Mouse (Mus musculus) megakaryocyte-erythroid progenitor cell, adult 5-6 weeks (primary cell): Measurements from ENCODE around the gene Cyp27b1. TPM values are rescaled to one million over a fixed set of nuclear protein-coding genes. Genes with fewer than 3 reads are reported as not detected.
"Not testable (repeated sequence)": the region's sequence is repeated elsewhere in the genome, so short reads cannot be mapped to it uniquely, and the experiment has no call there.

Source experiments
- ATAC-seq: replicated peaks from 2 replicates; pipeline ENCODE4 v1.8.0; 2016; ENCODE audit warnings: mild to moderate bottlenecking, inconsistent platforms; ENCODE audit not compliant: severe bottlenecking, poor library complexity, low FRiP score, low TSS enrichment
- total RNA-seq, 2 experiments: library from RNA; stranded (forward) in 1 of 2; stranded (reverse) in 1 of 2; fragments of 200-1000, 215-1000 nt in 1 of 2; fragments of >200 nt in 1 of 2; fragmentation: Nextera tagmentation in 1 of 2; gene quantifications; 2 replicates each; pipeline ENCODE4 v1.2.3; 2014 to 2017

Gene Cyp27b1
- total RNA-seq, 2 experiments from 2014 or later: not detected

DNA sequence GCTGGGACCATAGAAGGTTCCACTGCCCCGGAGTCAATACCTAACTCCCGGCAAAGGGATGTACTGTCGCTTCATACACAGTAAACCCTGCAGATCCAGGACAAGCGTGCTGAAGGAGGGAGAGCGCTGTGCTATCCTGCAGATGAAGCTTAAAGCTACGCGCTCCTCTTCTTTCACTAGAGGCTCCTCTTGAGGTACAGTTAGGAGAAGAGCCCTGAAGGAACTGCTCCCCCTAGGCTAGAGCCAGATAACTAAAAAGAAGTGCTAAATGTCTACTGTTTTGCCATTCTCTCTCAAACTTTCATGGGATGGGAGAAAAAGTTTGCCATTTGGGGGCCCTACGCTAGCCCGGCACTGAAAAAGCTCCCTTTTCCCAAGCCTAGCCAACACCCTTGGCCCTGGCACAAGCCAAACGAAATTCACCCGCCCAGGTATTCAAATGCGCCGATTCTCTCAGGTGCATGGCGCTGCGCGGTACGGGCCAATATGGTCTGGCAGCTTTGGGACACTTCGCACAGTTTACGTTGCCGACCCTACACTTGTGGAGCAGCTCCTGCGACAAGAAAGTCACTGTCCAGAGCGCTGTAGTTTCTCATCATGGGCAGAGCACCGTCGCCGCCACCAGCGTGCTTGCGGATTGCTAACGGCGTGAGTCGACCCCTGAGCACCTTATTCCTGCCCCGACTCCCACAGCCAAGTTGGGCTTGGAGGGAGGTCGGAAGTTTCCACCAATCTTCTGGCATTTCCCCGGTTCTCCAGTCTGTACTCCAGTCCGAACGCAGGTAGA lies 751 bp downstream of the Cyp27b1 start:
- ATAC-seq: peak; percentile 21; the same call in 1 of the 2 replicates

DNA sequence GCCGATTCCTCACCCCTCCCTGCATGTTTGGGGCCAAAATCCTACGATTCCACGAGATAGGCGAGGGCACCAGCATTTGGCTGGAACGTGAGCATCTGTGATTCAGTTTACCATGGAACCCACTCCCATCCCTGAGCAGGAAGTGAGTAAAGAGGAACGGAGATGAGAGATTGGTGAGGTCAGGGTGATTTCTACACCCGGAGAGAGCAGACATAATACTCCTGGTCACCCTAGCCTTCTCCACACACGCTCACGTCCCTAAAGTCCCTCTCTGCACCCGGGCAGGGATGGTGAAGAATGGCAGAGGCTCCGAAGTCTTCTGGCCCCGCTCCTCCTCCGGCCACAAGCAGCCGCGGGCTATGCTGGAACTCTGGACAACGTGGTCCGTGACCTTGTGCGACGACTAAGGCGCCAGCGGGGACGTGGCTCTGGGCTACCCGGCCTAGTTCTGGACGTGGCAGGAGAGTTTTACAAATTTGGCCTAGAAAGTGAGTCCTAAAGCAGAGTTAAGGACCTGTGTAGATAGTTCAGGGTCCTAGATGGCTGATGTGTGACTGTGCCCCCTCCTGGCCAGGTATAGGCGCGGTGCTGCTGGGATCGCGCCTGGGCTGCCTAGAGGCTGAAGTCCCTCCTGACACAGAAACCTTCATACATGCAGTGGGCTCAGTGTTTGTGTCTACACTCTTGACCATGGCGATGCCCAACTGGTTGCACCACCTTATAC lies 1.5 kb downstream of the Cyp27b1 start:
- peak; percentile 20; the same call in 1 of the 2 replicates for ATAC-seq

GRCm38 (mm10) chr10:127050119-127050474 lies 2.0 kb downstream of the Cyp27b1 start:
- ATAC-seq: no peak

DNA sequence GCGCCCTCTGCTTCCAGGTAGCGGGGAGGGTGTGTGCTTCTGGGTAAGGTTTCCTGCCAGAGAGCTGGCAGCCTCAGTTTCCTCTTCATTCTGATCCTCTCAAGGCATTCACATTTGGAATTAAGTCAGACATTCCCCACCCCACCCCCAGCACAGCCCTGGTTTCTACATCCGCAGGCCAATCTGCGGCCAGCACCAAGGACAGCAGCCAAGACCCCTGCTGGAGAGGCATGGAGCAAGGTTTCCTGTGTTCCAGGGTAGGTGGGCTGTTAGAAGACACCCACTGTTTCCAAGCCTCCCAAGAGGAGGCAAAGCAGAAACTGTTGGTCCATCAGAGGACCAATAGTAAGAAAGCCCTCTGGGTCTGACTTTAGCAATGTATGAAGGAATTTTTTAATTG lies 6.6 kb downstream of the Cyp27b1 start:
- ATAC-seq: no peak

DNA sequence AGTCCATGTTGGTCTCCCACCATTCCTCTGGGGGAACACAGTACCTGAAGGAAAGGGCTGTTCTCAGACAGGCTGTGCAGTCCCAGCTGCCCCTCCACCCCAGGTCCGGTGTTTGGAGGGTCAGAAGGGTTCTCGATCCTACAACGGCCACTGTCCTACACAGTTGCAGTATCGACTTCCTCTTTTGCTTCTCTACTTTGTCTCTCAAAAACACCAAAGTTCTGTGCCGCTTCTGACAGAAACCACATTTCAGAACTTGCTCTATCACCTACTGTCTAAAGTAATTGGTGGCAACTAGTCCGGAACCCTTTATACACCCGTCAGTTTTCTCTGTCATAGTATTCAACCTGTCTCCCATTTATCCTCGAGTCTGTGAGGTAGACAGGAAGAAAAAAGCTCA lies 7.4 kb downstream of the Cyp27b1 start:
- ATAC-seq: no peak

DNA sequence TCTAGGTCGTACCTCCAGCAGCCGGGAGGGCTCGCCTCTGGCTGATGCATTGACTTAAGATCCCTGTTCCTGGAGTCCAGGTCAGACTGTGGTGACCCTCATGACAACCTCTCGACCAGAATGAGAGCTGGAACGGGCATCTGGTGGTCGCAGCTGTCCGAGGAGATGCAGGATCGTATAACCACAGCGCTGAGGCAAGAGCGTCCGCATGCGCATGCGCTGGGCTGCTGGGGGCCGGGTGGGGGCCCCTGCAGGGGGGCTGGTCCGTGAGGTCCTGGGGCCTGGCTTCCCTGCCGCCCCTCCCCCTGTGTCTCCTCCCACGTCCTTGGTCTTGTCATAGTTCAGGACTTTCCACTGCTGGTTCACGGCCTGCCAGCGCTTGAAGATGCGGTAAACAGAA lies 8.4 kb downstream of the Cyp27b1 start:
- ATAC-seq: no peak

- peak; percentile 78 for ATAC-seq
These were observed 10.1 kb downstream of the Cyp27b1 start for GRCm38 (mm10) chr10:127058161-127058560.

GRCm38 (mm10) chr10:127058708-127059107 lies 10.7 kb downstream of the Cyp27b1 start:
- ATAC-seq: no peak

- no peak for ATAC-seq
These were observed 11.3 kb downstream of the Cyp27b1 start for GRCm38 (mm10) chr10:127059174-127059967.

DNA sequence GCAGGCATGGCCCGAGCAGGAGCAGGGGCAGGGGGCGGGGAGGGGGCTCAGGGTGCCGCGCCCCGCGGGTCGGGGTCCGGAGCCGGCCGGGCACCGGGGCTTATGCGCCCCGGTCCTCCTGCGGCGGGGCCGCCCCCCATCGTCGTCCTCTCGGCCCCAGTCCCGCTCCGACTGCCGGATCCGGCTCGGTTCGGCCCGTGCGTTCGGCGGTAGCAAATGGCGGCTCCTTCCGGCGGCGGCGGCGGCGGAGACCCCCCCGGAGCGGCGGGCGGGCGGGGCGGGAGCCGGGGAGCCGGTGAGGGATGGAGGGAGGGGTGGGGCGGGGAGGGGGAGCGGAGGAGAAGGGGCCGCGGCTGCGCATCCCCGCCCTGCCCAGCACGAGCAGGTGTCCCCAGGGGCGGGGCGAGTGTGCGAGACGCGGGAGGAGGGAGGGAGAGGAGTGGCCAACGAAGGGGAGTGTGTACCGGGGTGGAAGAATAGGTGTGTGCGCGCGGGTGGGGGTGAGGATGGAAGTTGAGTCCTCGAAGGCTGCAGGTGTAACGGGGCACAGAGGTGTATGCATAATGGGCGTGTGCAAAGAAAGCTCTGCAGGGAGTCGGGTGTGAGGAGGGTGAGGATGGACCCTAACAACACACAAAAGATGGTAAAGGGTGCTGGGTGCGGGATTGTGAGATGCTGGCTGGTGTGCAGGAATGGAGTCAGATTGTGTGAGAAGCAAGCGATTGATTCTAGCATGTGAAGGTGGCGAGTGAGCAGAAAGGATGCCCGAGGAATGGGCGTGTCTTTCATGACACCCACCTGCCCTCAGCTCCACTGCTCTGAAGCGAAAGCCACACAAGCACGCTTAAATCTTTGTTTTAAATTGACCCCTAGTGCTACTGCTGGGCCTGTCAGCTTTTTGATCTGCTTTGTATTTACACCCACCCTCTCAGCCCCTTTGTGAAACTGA lies 12.2 kb downstream of the Cyp27b1 start, which contains the start of gene March9:
Gene March9, minus strand, starts transcription at position 217 of the 949 bp plus-strand sequence.
- no peak for ATAC-seq

GRCm38 (mm10) chr10:127061085-127061484 lies 13.0 kb downstream of the Cyp27b1 start:
- ATAC-seq: no peak

DNA sequence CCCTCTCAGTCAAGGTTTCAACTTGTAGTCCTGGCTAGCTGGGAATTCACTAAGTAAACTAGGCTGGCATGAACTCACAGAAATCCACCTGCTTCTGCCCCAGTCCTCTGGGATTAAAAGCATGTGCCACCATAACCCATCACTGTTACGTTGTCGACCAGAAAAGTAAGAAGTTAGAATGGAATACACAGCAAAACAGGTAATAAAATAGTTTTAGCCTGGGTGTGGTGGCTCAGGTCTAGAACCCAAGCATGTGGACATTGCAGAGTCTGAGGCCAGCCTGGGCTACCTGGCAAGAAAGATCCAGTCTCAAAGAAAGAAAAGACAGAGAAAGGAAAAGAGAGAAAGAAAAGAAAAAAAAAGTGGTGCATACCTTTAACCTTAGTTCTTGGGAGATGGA lies 13.5 kb downstream of the Cyp27b1 start:
- no peak for ATAC-seq

DNA sequence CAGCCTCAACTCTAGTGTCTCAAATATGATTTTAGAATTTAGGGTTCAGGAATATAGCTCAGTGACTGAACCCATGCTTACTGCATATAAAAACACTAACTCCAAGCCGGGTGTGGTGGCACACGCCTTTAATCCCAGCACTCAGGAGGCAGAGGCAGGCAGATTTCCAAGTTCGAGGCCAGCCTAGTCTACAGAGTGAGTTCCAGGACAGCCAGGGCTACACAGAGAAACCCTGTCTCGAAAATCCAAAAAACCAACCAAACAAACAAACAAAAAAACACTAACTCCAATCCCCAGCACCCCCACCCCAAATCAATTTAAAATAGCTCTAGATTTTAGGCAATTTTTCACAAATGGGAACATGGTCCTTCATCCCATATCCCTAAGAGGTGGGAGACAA lies 14.1 kb downstream of the Cyp27b1 start:
- ATAC-seq: not testable (repeated sequence)

- ATAC-seq: no peak
These were observed 14.5 kb downstream of the Cyp27b1 start for GRCm38 (mm10) chr10:127062503-127062902.

- peak; percentile 82 for ATAC-seq
These were observed 15.3 kb downstream of the Cyp27b1 start, which contains the start of gene Cdk4 for GRCm38 (mm10) chr10:127063239-127063872. Cdk4 (plus strand) TSS chr10:127063534.

DNA sequence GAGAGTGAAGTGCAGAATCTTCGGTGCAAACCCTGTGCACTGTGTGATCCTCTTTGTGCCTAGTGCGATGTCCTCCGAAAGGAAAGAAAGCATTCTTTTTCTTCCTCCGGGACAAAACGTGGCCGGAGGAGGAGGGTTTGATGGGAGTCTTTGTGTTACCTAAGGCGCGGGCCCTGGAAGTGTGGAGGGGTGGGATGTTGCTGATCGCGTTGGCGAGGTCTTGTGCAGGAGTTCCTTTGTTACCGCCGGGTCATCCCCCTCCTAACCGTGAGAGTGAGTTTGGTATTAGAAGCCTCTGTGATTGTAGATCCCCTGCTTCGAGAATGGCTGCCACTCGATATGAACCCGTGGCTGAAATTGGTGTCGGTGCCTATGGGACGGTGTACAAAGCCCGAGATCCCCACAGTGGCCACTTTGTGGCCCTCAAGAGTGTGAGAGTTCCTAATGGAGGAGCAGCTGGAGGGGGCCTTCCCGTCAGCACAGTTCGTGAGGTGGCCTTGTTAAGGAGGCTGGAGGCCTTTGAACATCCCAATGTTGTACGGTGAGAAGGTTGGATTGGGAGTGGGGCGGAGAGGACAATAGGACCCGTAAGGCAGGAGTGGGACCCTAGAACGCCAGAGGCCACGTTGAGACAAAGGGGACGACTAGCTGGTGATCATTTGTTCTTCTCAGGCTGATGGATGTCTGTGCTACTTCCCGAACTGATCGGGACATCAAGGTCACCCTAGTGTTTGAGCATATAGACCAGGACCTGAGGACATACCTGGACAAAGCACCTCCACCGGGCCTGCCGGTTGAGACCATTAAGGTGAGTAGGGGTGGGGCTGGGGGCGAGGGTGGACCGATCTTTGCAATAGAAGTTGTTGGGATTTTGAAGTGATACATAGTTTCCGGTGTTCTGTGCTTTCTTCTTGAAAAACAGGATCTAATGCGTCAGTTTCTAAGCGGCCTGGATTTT lies 16.1 kb downstream of the Cyp27b1 start:
- ATAC-seq: no peak

DNA sequence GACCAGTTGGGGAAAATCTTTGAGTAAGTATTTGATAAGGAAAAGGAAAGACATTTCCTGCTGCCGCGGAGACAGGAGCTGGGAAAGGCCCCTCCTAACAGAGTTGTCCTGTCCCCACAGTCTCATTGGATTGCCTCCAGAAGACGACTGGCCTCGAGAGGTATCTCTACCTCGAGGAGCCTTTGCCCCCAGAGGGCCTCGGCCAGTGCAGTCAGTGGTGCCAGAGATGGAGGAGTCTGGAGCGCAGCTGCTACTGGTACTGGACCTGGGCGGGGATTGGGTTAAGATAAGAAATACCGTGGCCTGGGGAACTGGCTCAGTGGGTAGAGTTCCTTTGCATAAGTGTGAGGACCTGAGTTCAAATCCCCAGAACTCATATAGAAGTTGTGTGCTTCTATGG lies 17.9 kb downstream of the Cyp27b1 start:
- ATAC-seq: no peak
